Mouse (Mus musculus): ENCODE data around the gene Trdmt1.

Gene Trdmt1

DNA sequence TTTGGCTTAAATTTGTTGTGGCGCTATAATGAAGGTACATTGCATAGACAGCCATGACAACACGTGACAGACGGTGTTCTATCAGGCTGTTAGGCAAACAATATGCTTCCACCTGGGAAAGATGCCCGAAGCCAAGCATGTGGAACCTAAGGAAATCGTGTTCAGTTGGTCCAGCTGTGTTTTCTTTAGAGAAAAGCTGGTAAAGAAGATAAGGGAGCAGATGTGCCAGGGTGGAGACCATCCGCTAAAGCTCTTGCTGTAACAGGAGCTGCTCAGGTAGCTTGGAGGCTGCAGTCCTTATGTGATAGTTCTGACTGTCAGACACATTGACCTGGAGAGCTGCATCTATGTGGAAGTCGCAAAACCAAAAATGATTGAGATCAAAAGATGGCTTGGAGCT, 45.3 kb downstream of the Trdmt1 start:
- no peak for DNase-seq (ENCODE audit: low spot score)

DNA sequence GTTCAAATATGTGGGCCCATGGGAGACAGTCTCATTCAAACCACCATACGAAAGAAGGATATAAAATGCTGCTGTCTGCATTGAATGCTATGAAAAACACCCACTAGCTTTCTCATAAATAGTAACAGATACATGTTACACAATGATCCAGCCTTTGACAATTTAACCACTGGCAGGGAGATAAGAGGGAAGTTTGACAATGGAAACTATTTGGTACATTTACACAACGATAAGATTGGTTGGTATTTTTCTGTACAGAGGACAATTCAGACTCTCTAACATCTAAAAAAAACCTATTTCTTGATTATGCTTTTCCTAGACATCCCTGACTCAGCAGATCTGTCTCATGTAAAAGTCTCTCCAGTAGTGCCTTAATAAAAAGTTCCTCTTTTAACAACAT, 48.4 kb downstream of the Trdmt1 start:
- DNase-seq (ENCODE audit: low spot score), result no peak

DNA sequence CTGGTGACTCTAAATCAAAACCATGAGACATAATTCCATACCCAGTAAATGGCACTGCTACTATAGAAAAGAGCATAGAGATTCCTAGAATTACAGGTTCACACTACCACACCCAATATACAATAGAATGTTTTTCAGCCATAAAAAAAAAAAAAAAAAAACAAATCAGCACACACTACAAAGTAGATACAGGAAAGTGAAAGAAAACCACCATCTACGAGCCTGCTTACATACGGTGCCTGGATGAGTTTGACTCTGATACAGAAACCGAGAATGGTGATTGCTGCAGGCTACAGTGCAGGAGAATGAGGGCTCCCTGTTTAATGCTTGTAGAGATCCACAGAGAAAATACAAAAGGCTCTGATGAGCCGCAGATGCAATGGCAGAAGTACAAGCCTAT, 51.5 kb downstream of the Trdmt1 start:
- no peak for DNase-seq (ENCODE audit: low spot score)

DNA sequence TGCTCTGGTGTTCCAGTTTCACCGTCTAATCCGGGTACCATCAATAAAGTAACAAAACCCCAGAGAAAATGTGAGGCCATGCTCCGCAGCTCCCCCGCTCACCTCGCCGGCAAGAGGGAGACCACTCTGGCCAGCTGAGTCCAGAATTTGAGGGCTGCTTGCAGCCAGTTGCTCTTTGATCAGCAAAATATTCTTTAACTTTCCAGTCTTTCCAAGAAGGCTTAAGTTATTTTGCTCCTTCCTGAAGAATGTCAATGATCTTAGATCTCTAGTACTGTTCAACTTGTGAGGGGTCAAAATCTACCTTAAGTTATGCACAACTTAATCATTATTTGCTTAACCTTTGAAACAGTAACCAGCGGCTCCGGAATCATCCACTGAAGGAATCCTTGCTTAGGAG, 52.7 kb downstream of the Trdmt1 start, which contains the start of gene Cubn:
Gene Cubn, minus strand, starts transcription at position 80 of the 400 bp plus-strand sequence.
- DNase-seq (ENCODE audit: low spot score), result no peak

DNA sequence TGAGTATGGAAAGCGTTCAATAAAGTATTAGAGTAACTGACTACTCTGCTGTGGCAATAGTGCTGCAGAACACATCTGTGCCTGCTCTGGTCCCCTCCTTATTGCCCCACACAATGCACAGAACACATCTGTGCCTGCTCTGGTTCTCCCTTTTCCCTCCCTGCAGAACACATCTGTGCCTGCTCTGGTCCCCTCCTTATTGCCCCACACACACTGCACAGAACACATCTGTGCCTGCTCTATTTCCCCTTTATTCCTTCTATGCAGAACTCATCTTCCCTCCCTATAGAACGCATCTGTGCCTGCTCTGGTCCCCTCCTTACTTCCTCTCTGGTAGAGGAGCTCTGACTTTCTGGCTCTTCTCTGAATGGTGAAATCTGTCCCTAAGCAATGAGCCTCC, 54.0 kb downstream of the Trdmt1 start:
- no peak for DNase-seq (ENCODE audit: low spot score)

DNA sequence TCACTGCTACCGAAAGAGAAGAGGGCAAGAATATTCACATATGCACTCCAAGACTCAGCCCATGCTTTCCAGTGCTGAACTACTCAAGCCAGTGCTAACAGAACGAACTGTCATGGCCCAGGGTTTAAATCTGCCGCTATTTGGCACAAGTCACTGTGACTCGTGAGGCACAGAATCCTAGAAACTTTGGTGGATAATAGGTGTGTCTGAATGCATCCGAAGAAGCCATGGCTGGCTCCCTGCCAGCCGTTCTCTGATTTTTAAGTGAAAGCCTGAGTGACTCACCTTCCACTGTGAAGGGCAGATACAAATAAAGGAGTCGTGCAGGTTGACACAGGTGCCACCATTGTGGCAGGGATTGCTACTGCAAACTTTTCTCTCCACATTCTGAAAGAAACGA, 58.0 kb downstream of the Trdmt1 start:
- no peak for DNase-seq (ENCODE audit: low spot score)

DNA sequence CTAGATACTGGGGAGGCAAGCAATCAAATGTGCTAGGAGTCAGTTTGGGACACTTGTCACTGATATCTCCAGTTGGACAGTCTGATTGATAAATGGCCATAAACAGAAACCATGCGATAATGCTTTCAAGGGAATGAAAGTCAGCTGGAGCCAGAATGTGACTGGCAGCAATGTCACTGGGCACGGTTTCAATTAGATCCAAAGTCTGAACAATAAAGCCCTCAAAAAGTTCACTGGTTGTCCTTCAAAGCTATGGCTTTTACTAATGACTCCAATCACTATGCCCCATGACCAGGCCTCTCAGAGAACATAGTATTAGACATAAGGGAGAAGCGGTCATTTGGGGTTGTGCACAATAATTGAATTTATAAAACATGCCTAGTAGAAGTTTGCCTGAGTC, 59.9 kb downstream of the Trdmt1 start:
- DNase-seq (ENCODE audit: low spot score), result no peak

DNA sequence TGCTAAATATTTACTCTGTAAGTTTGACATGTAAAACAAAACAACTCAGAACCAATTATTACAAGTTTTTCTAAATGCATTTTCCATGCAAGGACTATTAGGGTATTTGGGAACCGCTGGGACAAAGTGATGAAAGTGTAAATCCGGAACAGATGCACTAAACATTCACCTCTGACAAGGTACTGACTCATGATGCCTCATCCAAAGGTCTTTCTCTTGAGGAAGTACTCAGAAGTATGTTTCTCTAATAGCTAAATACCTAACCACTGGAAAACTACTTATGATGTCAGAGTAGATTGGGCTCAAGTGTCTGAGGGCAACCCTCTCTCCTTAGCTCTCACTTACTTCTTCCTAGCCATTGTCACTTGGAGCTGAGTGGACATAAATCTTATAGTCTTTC, 63.7 kb downstream of the Trdmt1 start:
- no peak for DNase-seq (ENCODE audit: low spot score)

DNA sequence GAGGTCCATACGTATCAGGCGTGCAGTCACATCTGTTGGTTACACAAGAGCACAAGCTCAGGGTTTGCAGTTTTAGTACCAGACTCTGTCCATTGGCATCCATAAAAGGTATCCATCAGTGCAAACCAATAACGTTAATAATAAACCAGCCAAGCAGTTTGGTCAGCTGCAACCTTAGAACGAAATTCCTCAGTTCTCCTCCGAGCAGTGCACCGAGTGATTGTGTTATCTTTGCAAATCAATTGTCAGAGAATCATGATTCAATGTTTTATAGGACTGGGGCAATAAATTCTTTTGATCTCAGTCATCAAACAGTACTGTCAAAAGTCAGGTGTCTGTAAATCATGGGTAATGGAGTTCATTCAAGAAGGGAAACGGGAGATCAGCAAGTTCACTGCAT, 65.3 kb downstream of the Trdmt1 start:
- no peak for DNase-seq (ENCODE audit: low spot score)

DNA sequence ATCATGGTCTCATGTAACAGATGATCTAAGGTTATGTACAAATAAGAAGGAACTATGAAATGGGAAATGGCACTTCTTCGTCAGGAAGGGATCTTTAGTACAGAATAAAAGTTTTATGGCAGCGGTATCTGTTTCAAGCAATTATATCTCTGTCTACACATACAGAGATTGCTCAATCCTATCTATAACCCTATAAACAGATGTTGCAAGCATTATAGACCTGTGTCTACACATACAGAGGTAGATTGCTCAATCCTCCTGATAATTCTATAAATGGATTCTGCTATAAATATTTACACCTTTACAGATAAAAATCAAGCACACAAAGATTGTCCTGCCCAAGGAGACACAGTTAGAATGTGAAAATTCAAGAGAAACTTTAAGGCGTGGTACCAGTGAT, 74.4 kb downstream of the Trdmt1 start:
- DNase-seq (ENCODE audit: low spot score), result no peak

DNA sequence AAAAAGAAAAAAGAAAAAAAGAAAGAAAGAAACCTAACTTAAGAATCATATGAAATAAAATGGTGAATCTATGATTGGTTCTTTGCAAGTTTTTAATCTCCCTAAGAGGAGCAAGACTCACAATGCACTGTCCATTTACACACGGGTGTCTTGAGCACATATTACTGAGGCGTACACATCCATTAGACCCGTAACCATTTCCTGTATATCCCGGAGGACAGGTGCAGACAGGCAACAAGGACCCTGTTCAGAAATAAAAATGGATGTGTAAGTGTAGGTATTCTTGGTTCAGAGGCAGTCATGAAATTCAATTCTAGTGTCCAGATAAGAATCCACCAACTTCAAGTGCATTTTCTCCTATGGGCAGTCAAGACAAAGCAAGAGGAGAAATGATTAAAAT, 74.8 kb downstream of the Trdmt1 start:
- no peak for DNase-seq (ENCODE audit: low spot score)

DNA sequence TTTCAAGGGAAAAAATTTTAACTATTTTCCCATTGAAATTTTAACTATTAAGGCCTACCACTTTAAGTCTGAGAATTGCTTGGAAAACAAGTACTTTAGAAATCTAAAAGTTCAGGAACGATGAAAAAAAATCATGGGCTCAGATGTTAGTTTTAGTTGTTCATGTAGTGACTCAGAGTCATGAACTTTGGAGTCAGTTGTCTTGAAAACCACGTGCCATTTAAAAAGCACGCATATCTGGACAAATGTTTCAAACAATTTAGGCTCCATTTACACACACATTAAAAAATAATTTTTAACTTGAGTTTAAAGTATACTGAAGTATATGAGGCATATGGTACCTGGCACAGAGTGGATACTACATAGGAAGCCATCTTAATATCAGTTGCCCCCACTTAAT, 77.8 kb downstream of the Trdmt1 start:
- DNase-seq (ENCODE audit: low spot score), result no peak
